Mouse (Mus musculus) stomach, postnatal 0 days (tissue): ENCODE results near the gene Urm1.

ENCODE experiments used
- CTCF ChIP-seq: IDR thresholded peaks from 2 replicates; pipeline ENCODE4 v1.5.1; 2016; ENCODE audit warnings: antibody characterized with exemption, low read depth, mild to moderate bottlenecking, moderate library complexity
- EP300 ChIP-seq: optimal IDR thresholded peaks from 2 replicates; pipeline ENCODE3; 2016; ENCODE audit warnings: antibody characterized with exemption

- TF ChIP-seq EP300 (no peak), CTCF (no peak)
Observed at GRCm38 (mm10) chr2:29889066-29889944, 69.4 kb downstream of the Urm1 start, which contains the start of gene Odf2.
